Mouse (Mus musculus) thymus, adult 2 months (tissue): ENCODE measurements at regions not wholly inside any gene's neighbourhood (a gene's known extent, or its start where the extent isn't known, plus 50 kb on each side); places are given as distances from the start of the nearest gene placed in this dataset.

Source experiments
- CTCF ChIP-seq: fragments of 200-500 bp; IDR thresholded peaks from 2 replicates; pipeline ENCODE4 v1.5.1; 2012; ENCODE audit warnings: mild to moderate bottlenecking, control low read depth, low read length, moderate library complexity, borderline replicate concordance; ENCODE audit not compliant: control insufficient read depth, poor library complexity, insufficient read depth; ENCODE audit errors: extremely low read depth
- POLR2A ChIP-seq: fragments of 200-500 bp; IDR thresholded peaks from 2 replicates; pipeline ENCODE4 v1.6.1; 2012; ENCODE audit warnings: mild to moderate bottlenecking, low read length, control low read depth, moderate library complexity; ENCODE audit not compliant: control insufficient read depth, poor library complexity, insufficient read depth; ENCODE audit errors: extremely low read depth

GRCm38 (mm10) chr13:115856632-115857031, 452.9 kb downstream of the Isl1 start:
- TF ChIP-seq CTCF (no peak), POLR2A (no peak)
